Mouse (Mus musculus) spleen, postnatal 14 days (tissue): ENCODE measurements at regions not wholly inside any gene's neighbourhood (a gene's known extent, or its start where the extent isn't known, plus 50 kb on each side); places are given as distances from the start of the nearest gene placed in this dataset.

ENCODE experiments used
- DNase-seq, 2 experiments: peaks; one replicate each; pipeline ENCODE4 v3.0.0; 2021 to 2022; ENCODE audit warnings: low spot score in 2 of 2

GRCm38 (mm10) chr4:153227680-153228420, 254.8 kb downstream of the Ajap1 start:
- DNase-seq = no peak

DNA sequence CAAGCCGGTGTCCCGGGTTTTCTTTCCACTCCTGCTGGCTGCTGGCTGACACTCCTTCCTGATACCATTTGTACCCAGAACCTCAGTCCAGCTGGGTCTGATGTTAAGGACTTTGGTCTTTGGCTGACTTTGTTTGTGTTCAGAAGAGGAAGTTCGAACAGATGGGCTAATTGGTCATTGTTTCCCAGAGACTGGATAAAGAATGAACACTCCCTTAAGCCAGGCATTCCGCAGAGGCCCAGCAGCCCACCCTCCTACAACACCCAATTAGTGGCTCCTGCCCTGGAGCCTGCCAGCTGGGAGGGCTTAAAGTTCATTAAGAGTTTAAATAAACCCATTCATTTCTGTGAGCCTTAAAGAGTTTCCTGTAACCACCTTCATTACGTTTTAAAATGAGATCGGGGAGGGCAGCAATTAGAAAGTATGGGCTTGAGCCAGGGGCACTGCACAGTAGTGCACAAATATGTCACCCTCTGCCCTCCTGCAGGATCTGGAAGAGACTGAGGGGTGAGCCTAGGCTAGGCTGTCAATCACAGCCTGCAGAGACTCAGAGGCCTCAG, 257.9 kb downstream of the Ajap1 start:
- no peak for DNase-seq

DNA sequence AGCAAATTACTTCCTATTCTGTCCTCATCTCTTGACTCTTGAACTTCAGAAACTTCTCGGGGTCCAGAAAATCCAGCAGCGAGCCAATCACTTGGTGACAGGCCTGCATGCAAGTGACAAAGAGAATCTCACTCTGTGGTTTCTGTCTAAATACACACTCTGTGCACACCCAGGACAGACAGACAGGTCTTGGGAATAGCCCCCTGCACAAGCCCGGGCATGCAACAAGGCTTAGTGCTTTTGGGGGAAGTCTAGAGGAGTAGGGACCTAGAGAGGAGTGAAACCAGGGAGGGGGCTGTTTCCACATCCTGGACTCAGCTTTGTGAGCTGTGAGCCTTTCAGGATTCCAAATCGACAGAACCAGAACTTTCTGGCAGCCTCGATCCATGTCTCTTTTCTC, 259.6 kb downstream of the Ajap1 start:
- DNase-seq = no peak

DNA sequence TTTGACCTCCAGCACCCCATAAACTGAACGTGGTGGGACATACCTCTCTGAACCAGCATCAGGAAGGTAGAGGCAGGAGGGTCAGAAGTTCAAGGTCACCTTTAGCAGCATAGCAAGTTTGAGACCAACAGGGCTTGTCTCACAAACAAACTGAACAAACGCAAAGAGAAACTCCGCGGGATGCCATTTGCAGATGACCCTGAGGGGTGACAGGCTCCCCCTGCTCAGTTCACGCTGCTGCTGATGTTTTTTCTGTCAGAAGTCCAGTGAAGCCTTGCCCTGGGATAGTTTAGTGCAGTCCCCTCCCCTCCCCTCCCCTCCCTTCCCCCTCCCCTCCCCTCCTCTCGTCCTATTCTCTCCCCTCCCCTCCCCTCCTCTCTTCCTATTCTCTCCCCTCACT, 262.1 kb downstream of the Ajap1 start:
- DNase-seq = no peak

DNA sequence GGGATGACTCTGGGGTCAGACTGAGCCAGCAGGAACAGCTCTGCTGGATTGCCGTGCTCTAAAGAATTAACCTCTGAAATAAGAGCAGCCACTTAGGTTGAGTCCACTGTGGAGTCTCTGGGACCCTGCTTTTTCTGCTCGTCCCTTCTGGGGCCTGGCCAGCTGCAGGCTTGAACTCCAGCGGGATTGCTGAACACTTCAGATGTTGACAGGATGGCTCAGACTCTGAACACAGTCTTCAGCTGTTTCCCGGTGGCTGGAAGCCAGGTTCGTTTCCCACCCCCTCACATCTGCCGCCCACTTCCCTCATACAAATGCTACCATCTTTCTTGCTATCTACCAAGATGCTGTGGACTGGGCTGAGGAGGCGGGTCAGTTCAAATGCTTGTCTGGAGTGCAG, 262.5 kb downstream of the Ajap1 start:
- no peak for DNase-seq

DNA sequence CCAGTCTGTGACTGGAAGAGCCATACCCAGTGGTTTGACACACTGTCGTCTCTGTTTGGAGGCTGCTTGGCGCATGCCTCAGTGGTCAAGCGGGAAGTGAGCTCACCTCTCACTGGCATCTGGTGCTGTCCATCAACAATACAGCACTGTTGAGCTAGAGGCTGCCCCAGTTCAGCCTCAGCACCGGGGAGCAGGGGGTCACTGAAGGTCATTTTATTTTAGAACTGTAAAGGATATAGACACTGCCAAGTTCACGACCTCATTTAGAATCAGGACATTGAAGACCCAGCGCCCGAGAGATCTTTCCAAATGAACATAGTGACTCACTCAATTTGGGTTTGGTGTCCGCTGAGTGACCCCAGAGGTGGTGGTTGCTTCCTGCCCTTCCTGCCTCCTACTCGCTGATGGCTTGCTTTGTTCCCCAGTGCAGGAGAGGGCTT, 265.1 kb downstream of the Ajap1 start:
- no peak for DNase-seq

- DNase-seq = no peak
Observed at GRCm38 (mm10) chr4:153212095-153212494, 270.5 kb downstream of the Ajap1 start.

- DNase-seq = no peak
Observed at GRCm38 (mm10) chr4:153208822-153209221, 273.8 kb downstream of the Ajap1 start.

- DNase-seq = no peak
Observed at GRCm38 (mm10) chr4:153208215-153208614, 274.4 kb downstream of the Ajap1 start.

DNA sequence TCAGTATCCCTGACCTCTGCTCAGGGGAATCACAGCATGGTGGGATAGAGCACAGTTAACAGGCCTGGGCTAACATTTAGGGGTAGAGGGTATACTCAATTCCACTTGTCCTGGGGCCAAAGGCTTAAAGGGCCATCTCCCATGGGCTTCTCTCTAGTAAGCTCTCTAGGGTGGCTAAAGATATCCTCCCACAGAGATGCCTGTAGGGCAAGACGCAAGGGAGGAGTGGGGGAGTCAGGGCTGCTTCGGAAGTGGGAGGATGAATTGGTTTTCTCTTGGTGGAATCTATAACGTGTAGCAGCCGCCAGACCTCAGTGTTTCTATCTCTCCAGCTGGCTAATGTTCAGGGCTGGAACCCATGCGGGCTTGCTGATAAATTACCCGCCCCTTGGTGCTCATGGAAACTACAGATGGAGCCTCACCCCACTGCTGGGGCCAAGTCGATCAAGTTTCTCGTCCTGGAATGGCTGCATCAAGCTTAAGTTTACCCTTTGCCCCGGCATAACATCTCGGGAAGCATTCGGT, 275.0 kb downstream of the Ajap1 start:
- DNase-seq = no peak

DNA sequence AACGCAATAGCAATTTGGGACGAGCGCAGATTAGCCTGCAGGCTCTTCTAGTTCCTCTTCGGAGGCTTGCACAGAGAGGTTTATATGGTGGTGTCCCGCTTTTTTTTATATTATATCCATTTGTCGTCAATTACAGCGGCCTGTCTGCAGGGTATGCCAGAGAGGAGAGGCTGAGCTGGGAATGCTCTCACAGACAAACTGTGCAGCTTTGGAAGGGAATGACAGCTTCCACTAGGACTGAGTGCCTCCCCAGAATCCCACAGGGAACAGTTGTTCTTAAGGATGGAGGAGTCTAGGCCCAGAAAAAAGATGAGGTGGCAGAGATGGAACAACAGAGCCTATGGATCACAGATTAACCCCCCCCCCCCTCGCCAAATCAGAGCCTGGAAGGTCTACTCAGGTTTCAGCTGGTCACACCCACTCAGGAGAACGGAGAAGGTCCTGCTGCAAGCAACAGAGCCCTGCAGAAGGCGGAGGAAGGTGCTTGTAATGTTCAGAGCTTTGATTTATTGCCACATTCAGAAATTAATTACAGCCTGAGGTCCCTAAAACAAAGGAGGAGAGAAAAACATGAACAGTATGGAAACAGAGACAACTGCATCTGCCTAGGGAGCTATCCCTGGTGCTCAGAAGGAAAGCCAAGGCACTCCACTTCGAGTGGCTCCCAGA, 275.7 kb downstream of the Ajap1 start:
- DNase-seq = no peak

- DNase-seq = no peak
Observed at GRCm38 (mm10) chr4:153204764-153205163, 277.8 kb downstream of the Ajap1 start.

DNA sequence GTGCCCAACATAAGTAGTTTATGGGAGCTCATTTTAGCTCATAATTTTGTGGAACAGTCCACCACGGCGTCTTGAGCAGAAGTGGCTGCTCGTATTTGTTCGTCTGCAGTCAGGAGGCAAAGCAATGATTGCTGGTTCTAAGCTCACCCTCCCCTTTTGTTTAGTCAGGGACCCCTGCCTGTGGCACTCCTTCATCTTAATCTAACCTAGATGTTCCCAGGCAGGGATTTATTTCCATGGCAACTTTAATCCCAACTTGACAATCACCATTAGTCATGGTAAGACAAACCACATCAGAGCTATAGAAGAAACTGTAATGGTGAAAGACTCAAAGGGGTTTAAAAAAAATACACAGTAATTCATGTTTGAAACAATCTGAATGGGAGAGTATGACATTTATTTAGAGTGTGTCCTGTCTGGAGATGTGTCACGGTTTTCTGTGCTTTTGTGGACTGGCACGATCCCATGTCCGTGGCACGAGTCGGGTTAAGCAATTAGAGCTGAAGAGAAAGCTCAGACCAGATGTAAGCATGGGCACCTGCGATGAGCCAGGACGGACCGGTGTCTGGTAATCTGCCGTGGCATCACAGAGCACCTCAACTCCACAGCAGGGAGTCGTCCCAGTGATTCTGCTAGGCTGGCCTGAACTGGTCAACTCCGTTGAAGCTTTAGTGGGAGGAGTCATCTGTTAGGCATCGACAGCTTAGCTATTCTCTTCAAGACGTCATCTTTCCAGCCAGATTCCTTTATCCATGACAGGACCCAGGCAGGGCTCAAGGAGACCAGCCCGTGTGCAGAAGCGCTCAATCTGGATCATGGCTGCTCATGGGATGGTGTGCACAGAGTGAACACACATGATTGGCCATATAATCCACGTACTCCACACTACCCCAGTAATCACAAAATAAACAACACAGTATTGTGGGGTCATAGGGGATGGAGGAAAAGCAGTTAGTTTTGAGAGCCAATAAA, 281.5 kb downstream of the Ajap1 start:
- DNase-seq = no peak

DNA sequence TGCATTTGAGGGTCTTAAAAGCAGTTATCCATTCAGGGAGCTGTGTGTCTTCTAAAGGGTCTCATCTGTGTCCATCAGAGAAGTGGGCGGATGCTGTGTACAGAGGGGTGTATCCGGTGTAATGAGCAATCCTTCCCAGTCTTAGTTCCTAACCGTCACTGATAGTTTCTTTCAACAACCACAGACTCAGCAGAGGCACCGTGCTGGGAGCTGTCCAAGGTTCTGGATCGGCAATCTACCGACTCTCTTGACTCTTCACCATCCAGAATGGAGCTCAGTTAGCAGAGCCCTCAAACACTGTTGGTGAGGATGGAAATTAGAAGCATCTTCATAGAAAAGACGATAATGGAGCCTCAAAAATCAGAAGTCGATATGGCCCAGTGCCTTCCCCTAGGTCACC, 293.1 kb downstream of the Ajap1 start:
- DNase-seq = no peak

GRCm38 (mm10) chr4:153188504-153189031, 294.0 kb downstream of the Ajap1 start:
- DNase-seq = no peak

DNA sequence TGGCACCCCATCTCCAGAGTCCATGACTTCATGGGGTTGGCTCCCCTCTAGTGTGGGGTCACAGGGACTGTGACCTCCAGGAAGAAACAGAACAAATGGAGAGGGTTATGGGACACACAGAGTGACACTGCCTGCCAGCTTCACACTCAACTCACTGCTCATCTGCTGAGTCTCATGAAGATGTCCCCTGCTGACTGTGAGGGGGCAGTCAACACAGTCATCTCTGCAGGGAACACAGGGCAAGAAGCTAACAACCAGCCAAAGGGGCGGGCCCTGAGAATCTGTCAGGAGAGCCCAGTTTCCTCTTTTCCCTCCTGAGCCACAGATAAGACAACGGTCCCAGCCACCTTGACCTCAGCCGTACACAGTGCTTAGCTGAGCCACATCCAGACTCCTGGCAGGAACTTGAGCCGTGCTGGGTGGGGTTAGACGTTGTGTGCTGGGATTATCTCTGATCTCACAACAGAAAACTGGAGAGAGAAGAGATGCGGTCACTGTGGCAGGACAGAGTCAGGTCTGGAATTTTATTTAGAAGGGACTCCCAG, 294.6 kb downstream of the Ajap1 start:
- no peak for DNase-seq

DNA sequence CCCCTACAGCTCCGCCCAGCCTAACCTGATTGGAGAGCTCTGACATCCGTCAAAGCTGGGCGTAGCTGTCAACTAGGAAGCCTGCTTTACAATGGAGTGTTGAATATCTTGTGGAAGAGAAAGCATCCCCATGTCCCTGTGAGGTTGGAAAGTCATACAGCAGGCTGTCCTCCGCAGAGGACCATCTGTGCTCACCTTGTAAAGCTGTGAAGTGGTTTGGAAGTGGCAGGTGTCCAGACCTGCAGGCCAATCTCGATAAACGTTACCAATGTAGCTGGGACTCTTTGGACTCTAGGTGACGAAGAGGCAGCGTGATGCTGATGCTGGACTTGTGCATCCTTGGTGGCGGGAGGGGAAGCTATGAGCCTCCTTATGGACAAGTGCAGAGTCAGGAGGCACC, 305.1 kb downstream of the Ajap1 start:
- DNase-seq = no peak

DNA sequence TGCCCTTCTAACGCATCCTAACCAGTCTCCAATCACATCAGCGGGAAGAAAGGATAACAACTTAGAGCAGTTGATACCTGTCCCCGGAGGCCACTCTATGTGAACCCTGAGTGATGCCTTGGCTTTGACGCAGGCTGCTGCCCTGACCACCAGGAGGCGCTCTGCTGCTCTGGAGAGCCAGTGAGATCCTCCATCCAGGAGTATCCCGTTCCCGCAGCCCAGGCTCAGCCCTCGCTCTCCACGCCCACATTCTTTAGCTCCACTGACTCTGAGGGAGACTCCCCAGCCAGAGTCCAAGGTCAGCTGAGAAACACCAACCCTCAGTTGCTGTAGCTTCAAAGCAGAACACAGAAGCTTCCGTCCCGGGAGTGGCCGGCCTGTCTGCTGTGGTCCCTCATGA, 307.0 kb downstream of the Ajap1 start:
- no peak for DNase-seq

- DNase-seq = no peak
Observed at GRCm38 (mm10) chr4:153175077-153175476, 307.5 kb downstream of the Ajap1 start.

DNA sequence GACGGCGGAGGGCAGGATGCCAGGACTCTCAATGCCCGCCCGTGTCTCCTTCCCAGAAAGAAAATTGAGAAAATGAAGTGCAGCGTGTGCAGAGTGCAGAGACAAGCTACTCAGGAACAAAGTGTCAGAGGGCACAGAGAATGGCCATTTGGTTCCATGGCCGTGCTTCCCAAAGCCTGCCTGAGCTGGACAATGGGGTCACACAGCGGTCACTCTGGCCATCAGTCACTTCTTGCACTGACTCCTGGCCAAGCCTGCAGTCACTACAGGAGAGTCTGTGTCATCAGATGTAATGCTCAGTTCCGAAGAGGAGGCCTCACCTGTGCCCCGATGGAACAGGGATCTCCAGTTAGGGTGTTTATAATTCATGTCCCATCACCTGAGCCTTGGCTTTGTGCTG, 312.6 kb downstream of the Ajap1 start:
- DNase-seq = no peak

GRCm38 (mm10) chr4:153164810-153165209, 317.8 kb downstream of the Ajap1 start:
- no peak for DNase-seq
